Mouse (Mus musculus) A20 (cell line): Measurements from ENCODE around the gene 1700069L16Rik.

Experiments used
- DNase-seq: peaks from one replicate; pipeline ENCODE4 v3.0.0-alpha.2; 2011; ENCODE audit warnings: low read depth, low spot score

1700069L16Rik gene

GRCm38 (mm10) chr5:113734376-113734775 is 9.8 kb upstream of the 1700069L16Rik start:
- peak; percentile 19 for DNase-seq

GRCm38 (mm10) chr5:113732182-113732581 is 7.6 kb upstream of the 1700069L16Rik start:
- DNase-seq, result peak; percentile 43

GRCm38 (mm10) chr5:113731174-113731573 is 6.6 kb upstream of the 1700069L16Rik start:
- DNase-seq, result no peak

- no peak for DNase-seq
Observed at GRCm38 (mm10) chr5:113730641-113731121, 6.1 kb upstream of the 1700069L16Rik start.

- no peak for DNase-seq
Observed at GRCm38 (mm10) chr5:113728691-113729090, 4.1 kb upstream of the 1700069L16Rik start.

- DNase-seq, result no peak
Observed at GRCm38 (mm10) chr5:113728011-113728410, 3.4 kb upstream of the 1700069L16Rik start.

- DNase-seq, result no peak
Observed at GRCm38 (mm10) chr5:113727238-113727637, 2.7 kb upstream of the 1700069L16Rik start.

- no peak for DNase-seq
Observed at GRCm38 (mm10) chr5:113726618-113727017, 2.0 kb upstream of the 1700069L16Rik start.

GRCm38 (mm10) chr5:113725417-113725816 is 845 bp upstream of the 1700069L16Rik start:
- no peak for DNase-seq

GRCm38 (mm10) chr5:113723567-113724237 is 870 bp downstream of the 1700069L16Rik start:
- DNase-seq, result no peak

- DNase-seq, result no peak
Observed at GRCm38 (mm10) chr5:113722224-113723013, 2.2 kb downstream of the 1700069L16Rik start.

- DNase-seq, result no peak
Observed at GRCm38 (mm10) chr5:113719221-113719661, 5.3 kb downstream of the 1700069L16Rik start.

- DNase-seq, result no peak
Observed at GRCm38 (mm10) chr5:113716581-113717388, 7.8 kb downstream of the 1700069L16Rik start.

- DNase-seq, result no peak
Observed at GRCm38 (mm10) chr5:113712861-113713260, 11.7 kb downstream of the 1700069L16Rik start.

GRCm38 (mm10) chr5:113703803-113704585 is 20.6 kb downstream of the 1700069L16Rik start:
- DNase-seq, result no peak

GRCm38 (mm10) chr5:113700388-113701023 is 24.1 kb downstream of the 1700069L16Rik start:
- DNase-seq, result no peak

GRCm38 (mm10) chr5:113694415-113694814 is 30.2 kb downstream of the 1700069L16Rik start:
- DNase-seq, result no peak

GRCm38 (mm10) chr5:113694000-113694399 is 30.6 kb downstream of the 1700069L16Rik start:
- DNase-seq, result no peak

- DNase-seq, result no peak
Observed at GRCm38 (mm10) chr5:113693196-113693755, 31.3 kb downstream of the 1700069L16Rik start.

- no peak for DNase-seq
Observed at GRCm38 (mm10) chr5:113690866-113691265, 33.7 kb downstream of the 1700069L16Rik start.
